In the genomic region with DNA sequence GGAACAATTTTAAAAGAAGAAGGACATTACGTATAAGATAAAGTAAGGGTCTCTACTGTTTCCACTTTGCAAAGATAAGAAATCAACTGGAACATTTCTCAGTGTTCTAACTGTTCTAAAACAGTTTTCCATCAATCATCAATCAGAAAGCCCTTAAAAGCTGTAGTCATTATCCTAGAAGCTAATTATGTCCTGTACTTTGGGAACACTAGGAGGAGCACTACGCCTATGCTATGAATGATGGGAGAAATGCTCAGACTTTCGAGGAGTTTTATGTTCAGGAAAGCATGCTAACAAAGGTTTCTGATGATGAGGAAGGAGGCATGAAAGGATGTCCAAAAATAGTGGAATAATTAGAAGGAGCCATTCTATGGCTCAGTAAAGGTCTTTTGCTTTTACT, we compare ENCODE assay signal across 26 mouse cellular contexts.
"Had no signal": no experiment of that assay in that cellular context is flagged by ENCODE, and none has a peak within 500 bp of the region (broad histone marks: within the 10 kb centered on the region; RNA-seq: fewer than 3 reads in every experiment).

No protein-coding gene starts in this region.

- H3K4me2 ChIP-seq: kidney, embryonic 15.5 days; limb, embryonic 13.5 days; liver, embryonic 12.5 days; liver, embryonic 15.5 days; lung, embryonic 15.5 days; midbrain, embryonic 11.5 days; neural tube, embryonic 12.5 days; stomach, embryonic 15.5 days had no signal

- ATAC-seq: intestine, postnatal 0 days; liver, embryonic 12.5 days had no signal

- H3K9me3 ChIP-seq: kidney, embryonic 15.5 days; limb, embryonic 10.5 days; limb, embryonic 13.5 days; liver, embryonic 12.5 days; liver, embryonic 15.5 days; lung, embryonic 15.5 days; megakaryocyte, embryonic 14.5 days; neural tube, embryonic 12.5 days; stomach, embryonic 15.5 days had no signal

- H3K27me3 ChIP-seq: kidney, embryonic 15.5 days; limb, embryonic 13.5 days; liver, embryonic 12.5 days; liver, embryonic 15.5 days; lung, embryonic 15.5 days; megakaryocyte, embryonic 14.5 days; neural tube, embryonic 12.5 days; stomach, embryonic 15.5 days had no signal

- DNase-seq: kidney, adult 2 months; kidney, postnatal 14 days; kidney, postnatal 4 days; layer of hippocampus, adult 9-11 months; layer of hippocampus, postnatal 36 days; liver; lung, adult 18-20 months; lung, postnatal 10 days; lung, postnatal 36 days; midbrain, embryonic 14.5 days; retina, postnatal 1 day; right cerebral cortex, postnatal 25 days; spleen, adult 18-20 months; thymus, adult 18-20 months; thymus, postnatal 36 days had no signal

- H3K4me3 ChIP-seq: kidney, embryonic 15.5 days; limb, embryonic 10.5 days; limb, embryonic 13.5 days; liver, embryonic 12.5 days; liver, embryonic 15.5 days; lung, embryonic 15.5 days; megakaryocyte, embryonic 14.5 days; neural tube, embryonic 12.5 days; stomach, embryonic 15.5 days had no signal

- H3K27ac ChIP-seq: kidney, embryonic 15.5 days; limb, embryonic 10.5 days; limb, embryonic 13.5 days; liver, embryonic 12.5 days; liver, embryonic 15.5 days; lung, embryonic 15.5 days; neural tube, embryonic 12.5 days; stomach, embryonic 15.5 days had no signal

- H3K4me1 ChIP-seq: kidney, embryonic 15.5 days; limb, embryonic 10.5 days; limb, embryonic 13.5 days; liver, embryonic 12.5 days; liver, embryonic 15.5 days; lung, embryonic 15.5 days; megakaryocyte, embryonic 14.5 days; neural tube, embryonic 12.5 days; stomach, embryonic 15.5 days had no signal

- H3K36me3 ChIP-seq: kidney, embryonic 15.5 days; limb, embryonic 10.5 days; limb, embryonic 13.5 days; liver, embryonic 12.5 days; liver, embryonic 15.5 days; lung, embryonic 15.5 days; neural tube, embryonic 12.5 days; stomach, embryonic 15.5 days had no signal

- H3K9ac ChIP-seq: kidney, embryonic 15.5 days; limb, embryonic 13.5 days; liver, embryonic 12.5 days; liver, embryonic 15.5 days; lung, embryonic 15.5 days; neural tube, embryonic 12.5 days; stomach, embryonic 15.5 days had no signal
